Mouse (Mus musculus): ENCODE measurements at regions not wholly inside any gene's neighbourhood (a gene's known extent, or its start where the extent isn't known, plus 50 kb on each side); places are given as distances from the start of the nearest gene placed in this dataset.

DNA sequence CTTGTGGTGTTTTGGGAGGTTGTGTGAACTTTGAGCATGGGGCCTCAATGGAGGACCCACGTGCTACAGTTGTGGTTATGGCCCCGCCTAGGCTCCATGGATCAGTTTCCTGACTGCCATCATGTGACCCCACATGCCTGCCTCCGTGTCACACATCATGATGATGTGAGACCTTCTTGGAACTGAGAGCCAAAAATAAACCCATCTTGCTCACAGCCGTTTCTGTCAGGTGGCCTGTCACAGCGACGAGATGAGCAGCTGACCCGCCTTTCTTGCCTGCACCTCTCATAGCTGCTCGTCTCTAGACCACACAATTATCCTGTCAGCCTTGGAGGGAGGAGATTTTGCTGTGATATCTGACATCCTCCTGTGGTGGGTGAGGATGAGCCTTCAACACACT is 60.4 kb upstream of the Lrpap1 start:
- no peak for ATAC-seq (replicated peaks; ENCODE audit: low FRiP score, poor library complexity, severe bottlenecking)

DNA sequence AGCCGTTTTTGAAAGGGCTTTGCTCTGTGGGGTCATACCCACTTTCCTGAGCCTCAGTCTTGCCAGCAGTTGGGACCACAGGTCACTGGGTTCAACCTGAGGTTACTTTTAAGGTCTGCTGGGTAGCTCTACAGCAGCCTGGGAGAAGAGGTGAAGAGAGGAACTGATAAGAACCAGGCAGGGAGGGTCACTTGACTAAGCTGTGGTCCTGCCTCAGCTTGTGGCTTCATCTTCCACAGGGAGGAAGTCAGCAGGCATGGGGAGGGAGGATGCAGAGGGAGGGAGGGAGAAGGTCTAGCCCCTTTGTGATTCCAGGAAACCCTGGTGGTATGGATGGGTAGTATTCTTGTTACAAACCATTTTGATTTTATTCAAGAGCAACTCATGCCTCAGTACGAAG is 59.9 kb upstream of the Lrpap1 start:
- no peak for ATAC-seq (replicated peaks; ENCODE audit: low FRiP score, poor library complexity, severe bottlenecking)

DNA sequence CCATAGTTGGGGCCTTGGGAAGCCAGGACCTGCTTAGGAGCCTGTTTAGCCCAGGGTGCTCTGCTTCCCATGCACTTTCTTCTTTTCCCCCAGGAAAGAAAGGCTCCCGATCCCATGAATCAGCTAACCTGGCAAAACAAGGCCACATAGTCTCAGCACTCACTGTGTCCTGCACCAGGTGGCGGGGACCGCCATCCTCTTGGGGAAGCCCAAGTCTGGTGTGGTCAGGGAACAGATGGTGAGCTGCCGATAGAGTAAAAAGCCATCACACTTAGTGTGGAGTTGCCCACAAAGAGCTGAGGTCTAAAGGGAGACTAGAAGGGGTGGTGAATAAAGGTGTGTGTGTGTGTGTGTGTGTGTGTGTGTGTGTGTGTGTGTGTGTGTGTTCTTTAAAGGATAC is 57.0 kb upstream of the Lrpap1 start:
- ATAC-seq (replicated peaks; ENCODE audit: low FRiP score, poor library complexity, severe bottlenecking), result no peak

DNA sequence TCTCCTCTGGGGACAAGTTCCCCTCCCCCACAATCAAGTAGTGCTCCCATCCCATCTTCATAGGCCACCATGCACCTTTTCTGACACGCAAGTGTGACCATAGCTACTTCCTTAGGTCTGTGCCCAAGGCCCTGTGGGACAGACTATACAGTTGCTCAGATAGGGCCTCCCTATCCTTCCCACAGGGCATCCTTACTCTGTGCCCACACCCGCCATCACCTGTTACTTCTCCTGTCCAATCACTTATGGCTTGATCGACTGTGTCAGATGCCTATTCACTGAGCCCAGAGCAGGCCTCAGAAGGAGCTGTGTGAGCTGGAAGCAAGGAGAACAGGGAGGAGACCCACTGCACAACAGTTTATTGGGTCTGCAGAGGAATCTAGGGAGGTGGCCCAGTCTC is 56.6 kb upstream of the Lrpap1 start:
- ATAC-seq (replicated peaks; ENCODE audit: low FRiP score, poor library complexity, severe bottlenecking), result no peak

DNA sequence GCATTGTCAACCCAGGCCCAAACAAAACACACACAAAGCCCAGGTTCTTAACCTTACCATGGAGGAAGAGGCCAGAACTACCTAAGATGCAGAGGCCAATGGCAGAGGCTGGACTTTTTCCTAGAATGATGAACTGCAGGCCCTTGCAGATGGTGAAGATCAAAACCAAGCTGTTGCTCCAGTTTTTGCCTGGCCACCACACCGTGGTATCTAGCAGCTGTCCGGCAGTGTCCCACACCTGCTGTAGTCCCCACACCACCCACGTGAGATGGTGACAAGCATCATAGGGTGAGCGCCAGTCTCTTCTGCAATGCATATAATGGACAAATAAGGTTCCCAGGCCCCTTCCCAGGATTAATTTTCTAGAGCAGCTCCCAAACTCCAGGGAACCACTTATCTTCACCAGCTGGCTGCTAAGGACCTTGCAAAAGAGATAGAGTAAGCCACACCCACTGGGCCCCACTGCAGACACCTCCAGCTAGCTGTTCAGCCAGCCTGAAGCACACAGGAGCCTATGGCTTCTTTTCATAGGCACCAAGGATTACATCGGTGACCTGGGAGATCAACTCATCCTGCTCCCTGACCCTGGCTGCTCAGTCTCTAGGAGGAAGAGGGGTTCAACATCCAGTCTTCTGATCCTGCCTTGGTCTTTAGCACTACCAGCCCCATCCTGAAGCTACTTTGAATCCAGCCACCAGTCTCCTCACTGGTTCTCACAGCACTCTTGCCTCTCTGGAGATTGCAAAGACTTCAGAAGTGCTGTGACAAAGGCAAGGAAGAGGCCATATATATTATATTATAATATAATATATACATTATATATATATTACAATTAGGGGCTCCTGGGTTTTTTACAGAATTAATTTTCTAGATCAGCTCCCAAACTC is 55.6 kb upstream of the Lrpap1 start:
- peak; percentile 92 for ATAC-seq (replicated peaks; ENCODE audit: low FRiP score, poor library complexity, severe bottlenecking)

DNA sequence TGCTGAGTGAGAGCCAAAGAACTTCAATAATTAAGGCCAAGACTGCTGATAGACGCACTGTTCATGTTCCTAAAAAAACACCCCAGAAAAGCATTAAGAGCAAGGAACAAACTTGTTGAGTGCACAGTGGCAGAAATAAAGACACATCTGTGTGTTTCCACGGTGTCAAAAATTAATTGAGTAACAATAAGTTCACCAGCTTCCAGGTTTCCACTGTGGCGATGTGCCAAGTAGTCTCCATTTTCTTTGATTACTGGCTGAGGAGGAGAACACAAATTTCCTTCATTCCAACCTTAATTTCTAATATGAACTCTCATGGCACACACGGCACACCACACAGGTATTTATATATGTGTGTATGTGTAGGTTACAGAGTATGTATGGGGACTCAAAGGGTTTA is 54.3 kb upstream of the Lrpap1 start:
- ATAC-seq (replicated peaks; ENCODE audit: low FRiP score, poor library complexity, severe bottlenecking), result no peak

DNA sequence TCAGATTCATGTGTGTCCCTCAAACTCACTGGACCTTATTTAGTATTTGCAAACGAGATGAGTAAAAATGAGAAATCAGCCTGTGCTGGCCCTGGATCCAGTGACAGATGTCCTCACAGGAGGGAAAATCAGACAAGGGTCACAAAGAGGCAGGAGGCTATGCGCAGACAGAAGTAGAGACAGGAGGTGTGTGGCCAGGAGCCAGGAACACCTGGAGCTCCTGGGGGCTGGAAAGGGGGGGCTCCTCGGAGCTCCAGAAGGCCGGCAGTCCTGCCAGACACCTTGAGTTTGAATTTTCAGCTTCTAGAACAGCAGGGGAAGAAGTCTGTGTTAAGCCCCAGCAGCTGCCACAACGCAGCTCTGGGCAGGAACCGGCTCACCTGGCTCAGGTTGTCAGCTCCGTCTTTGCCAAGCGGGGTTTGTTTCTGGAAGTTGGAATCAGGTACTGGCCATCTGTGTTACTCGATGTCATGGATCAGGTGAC is 53.7 kb upstream of the Lrpap1 start:
- no peak for ATAC-seq (replicated peaks; ENCODE audit: low FRiP score, poor library complexity, severe bottlenecking)

DNA sequence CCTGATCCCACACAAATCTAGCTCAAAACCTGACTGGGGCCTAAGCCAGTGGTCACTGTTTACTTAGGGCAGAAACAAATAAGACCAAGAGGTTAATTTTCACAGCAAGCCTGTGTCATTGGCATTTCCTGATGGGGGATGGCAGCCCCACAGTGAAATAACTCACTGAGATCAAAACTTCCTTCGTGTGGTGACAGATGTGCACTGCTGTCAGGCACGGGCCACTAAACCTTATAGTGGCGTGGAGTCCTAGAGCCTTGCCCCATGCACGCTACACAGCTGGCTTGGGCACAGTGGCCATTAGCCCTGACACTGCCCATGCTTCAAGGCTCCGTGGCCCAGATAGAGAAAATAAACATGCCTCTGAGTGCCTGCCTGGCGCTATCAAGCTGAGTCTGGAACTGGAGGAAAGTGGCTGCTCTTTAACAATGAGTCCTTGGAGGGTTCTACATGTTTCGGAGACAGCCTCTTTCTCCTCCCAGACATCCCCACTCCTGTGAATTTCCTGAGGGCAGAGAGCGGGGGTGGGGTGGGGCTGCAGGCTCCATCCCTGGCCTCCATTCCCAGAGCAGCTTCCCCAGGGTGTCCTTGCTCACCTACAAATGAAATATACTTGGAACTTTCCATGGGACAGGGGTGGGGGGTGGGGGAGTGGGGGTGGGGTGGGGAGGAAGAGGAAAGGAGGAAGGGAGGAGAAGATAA is 52.9 kb upstream of the Lrpap1 start:
- no peak for ATAC-seq (replicated peaks; ENCODE audit: low FRiP score, poor library complexity, severe bottlenecking)

DNA sequence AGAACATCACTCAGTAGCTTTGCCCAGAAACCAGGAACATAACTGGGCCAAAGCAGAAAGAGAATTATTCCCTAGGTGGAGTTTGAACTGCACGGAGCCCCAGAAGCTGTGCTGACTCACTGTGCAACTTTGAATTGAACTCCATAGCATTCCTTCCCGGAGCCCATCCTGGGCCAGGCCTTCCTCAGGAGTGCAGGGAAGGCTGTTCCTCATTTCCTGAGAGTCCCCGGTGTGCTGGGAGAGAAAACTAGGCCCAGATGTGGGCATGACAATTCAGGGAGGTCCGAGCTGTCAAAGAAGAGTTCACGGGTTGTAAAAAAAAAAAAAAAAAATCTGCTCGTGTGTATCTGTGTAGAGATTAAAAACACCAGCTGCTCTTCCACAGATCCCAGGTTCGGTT is 50.8 kb upstream of the Lrpap1 start:
- no peak for ATAC-seq (replicated peaks; ENCODE audit: low FRiP score, poor library complexity, severe bottlenecking)

DNA sequence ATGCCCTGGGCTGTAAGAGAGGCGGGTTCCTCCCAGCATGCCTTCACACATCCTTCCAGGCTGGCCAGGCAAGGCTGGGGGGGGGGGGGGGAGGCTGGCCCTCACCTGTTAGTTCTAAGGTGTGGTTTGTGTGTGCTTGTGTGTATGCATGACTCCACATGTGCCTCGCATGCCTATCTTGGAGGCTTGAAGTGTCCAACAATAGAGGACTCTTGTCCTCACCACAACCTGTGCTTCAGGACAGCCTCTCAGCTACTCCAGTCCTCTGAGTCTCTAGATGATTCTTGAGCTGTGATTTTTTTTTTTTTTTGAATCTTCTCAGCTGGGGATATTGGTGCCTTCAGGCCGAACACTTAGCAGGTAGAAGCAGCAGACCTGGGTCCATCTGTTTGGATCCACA is 50.2 kb upstream of the Lrpap1 start:
- no peak for ATAC-seq (replicated peaks; ENCODE audit: low FRiP score, poor library complexity, severe bottlenecking)

Data from erythroblast, adult 5-6 weeks (primary cell).